Mouse (Mus musculus): ENCODE results near the gene Slc7a8. TPM values are rescaled to one million over a fixed set of nuclear protein-coding genes. Genes with fewer than 3 reads are reported as not detected.

Slc7a8 gene
- polyA plus RNA-seq, 1 experiment: 174 TPM

- H3K4me1 ChIP-seq (ENCODE audit: control insufficient read depth, insufficient read depth, insufficient read length, low read length): peaks cover 12% of the 10 kb centered on the region; the same call in 1 of the 2 replicates
- peak overlapping the region; percentile 72; the same call in 1 of the 2 replicates for H3K27ac ChIP-seq (ENCODE audit: insufficient read depth, low read depth, low read length)
- H3K4me3 ChIP-seq (ENCODE audit: low read depth, low read length): no peak overlapping the region
- H3K27me3 ChIP-seq (ENCODE audit: control insufficient read depth, insufficient read depth, low read length): no peaks in the 10 kb centered on the region
- WGBS: 37% methylated on average over 4 of the region's 4 CpGs
- no peaks in the 10 kb centered on the region for H3K36me3 ChIP-seq (ENCODE audit: control insufficient read depth, insufficient read depth, low read length)
- TF ChIP-seq POLR2A (IDR thresholded peaks at IDR 0.05; ENCODE audit: low read depth, low read length): no peak
- TF ChIP-seq CTCF (IDR thresholded peaks at IDR 0.05; ENCODE audit: extremely low read depth, insufficient read length, insufficient replicate concordance, low read depth, low read length): no peak
These were observed 27.2 kb upstream of the Slc7a8 start for GRCm38 (mm10) chr14:54808718-54809667.

- WGBS: 33% methylated on average over 4 of the region's 4 CpGs
- Histone ChIP-seq H3K4me1 (ENCODE audit: control insufficient read depth, insufficient read depth, insufficient read length, low read length) (peaks cover 16% of the 10 kb centered on the region; the same call in 1 of the 2 replicates), H3K36me3 (ENCODE audit: control insufficient read depth, insufficient read depth, low read length) (no peaks in the 10 kb centered on the region), H3K27ac (ENCODE audit: insufficient read depth, low read depth, low read length) (no peak overlapping the region), H3K4me3 (ENCODE audit: low read depth, low read length) (no peak overlapping the region), H3K27me3 (ENCODE audit: control insufficient read depth, insufficient read depth, low read length) (no peaks in the 10 kb centered on the region)
- TF ChIP-seq CTCF (IDR thresholded peaks at IDR 0.05; ENCODE audit: extremely low read depth, insufficient read length, insufficient replicate concordance, low read depth, low read length) (no peak), POLR2A (IDR thresholded peaks at IDR 0.05; ENCODE audit: low read depth, low read length) (no peak)
These were observed 24.4 kb upstream of the Slc7a8 start for GRCm38 (mm10) chr14:54806124-54806523.

- H3K27ac ChIP-seq (ENCODE audit: insufficient read depth, low read depth, low read length): no peak overlapping the region
- no peak for TF ChIP-seq POLR2A (IDR thresholded peaks at IDR 0.05; ENCODE audit: low read depth, low read length)
- TF ChIP-seq CTCF (IDR thresholded peaks at IDR 0.05; ENCODE audit: extremely low read depth, insufficient read length, insufficient replicate concordance, low read depth, low read length): no peak
- H3K27me3 ChIP-seq (ENCODE audit: control insufficient read depth, insufficient read depth, low read length): no peaks in the 10 kb centered on the region
- WGBS: 46% methylated on average over 4 of the region's 4 CpGs
- H3K36me3 ChIP-seq (ENCODE audit: control insufficient read depth, insufficient read depth, low read length): no peaks in the 10 kb centered on the region
- peaks cover 10% of the 10 kb centered on the region; the same call in 1 of the 2 replicates for H3K4me1 ChIP-seq (ENCODE audit: control insufficient read depth, insufficient read depth, insufficient read length, low read length)
- no peak overlapping the region for H3K4me3 ChIP-seq (ENCODE audit: low read depth, low read length)
These were observed 20.7 kb upstream of the Slc7a8 start for GRCm38 (mm10) chr14:54802428-54802827.

GRCm38 (mm10) chr14:54799686-54800085 lies 17.9 kb upstream of the Slc7a8 start:
- H3K36me3 ChIP-seq (ENCODE audit: control insufficient read depth, insufficient read depth, low read length): no peaks in the 10 kb centered on the region
- no peak overlapping the region for H3K4me3 ChIP-seq (ENCODE audit: low read depth, low read length)
- 61% methylated on average over 10 of the region's 10 CpGs for WGBS
- H3K27me3 ChIP-seq (ENCODE audit: control insufficient read depth, insufficient read depth, low read length): no peaks in the 10 kb centered on the region
- peaks cover 5% of the 10 kb centered on the region for H3K4me1 ChIP-seq (ENCODE audit: control insufficient read depth, insufficient read depth, insufficient read length, low read length)
- no peak overlapping the region for H3K27ac ChIP-seq (ENCODE audit: insufficient read depth, low read depth, low read length)
- peak; percentile 15; the same call in 1 of the 2 replicates for TF ChIP-seq CTCF (IDR thresholded peaks at IDR 0.05; ENCODE audit: extremely low read depth, insufficient read length, insufficient replicate concordance, low read depth, low read length)
- TF ChIP-seq POLR2A (IDR thresholded peaks at IDR 0.05; ENCODE audit: low read depth, low read length): no peak

- peaks cover 10% of the 10 kb centered on the region for H3K4me1 ChIP-seq (ENCODE audit: control insufficient read depth, insufficient read depth, insufficient read length, low read length)
- no peak for TF ChIP-seq CTCF (IDR thresholded peaks at IDR 0.05; ENCODE audit: extremely low read depth, insufficient read length, insufficient replicate concordance, low read depth, low read length)
- TF ChIP-seq POLR2A (IDR thresholded peaks at IDR 0.05; ENCODE audit: low read depth, low read length): no peak
- H3K36me3 ChIP-seq (ENCODE audit: control insufficient read depth, insufficient read depth, low read length): no peaks in the 10 kb centered on the region
- H3K27ac ChIP-seq (ENCODE audit: insufficient read depth, low read depth, low read length): no peak overlapping the region
- H3K4me3 ChIP-seq (ENCODE audit: low read depth, low read length): no peak overlapping the region
- 92% methylated on average over 15 of the region's 15 CpGs for WGBS
- H3K27me3 ChIP-seq (ENCODE audit: control insufficient read depth, insufficient read depth, low read length): no peaks in the 10 kb centered on the region
These were observed 15.0 kb upstream of the Slc7a8 start for GRCm38 (mm10) chr14:54796760-54797159.

GRCm38 (mm10) chr14:54795901-54796300 lies 14.2 kb upstream of the Slc7a8 start:
- Histone ChIP-seq H3K36me3 (ENCODE audit: control insufficient read depth, insufficient read depth, low read length) (no peaks in the 10 kb centered on the region), H3K4me3 (ENCODE audit: low read depth, low read length) (no peak overlapping the region), H3K27ac (ENCODE audit: insufficient read depth, low read depth, low read length) (no peak overlapping the region), H3K4me1 (ENCODE audit: control insufficient read depth, insufficient read depth, insufficient read length, low read length) (peaks cover 10% of the 10 kb centered on the region), H3K27me3 (ENCODE audit: control insufficient read depth, insufficient read depth, low read length) (no peaks in the 10 kb centered on the region)
- no peak for TF ChIP-seq CTCF (IDR thresholded peaks at IDR 0.05; ENCODE audit: extremely low read depth, insufficient read length, insufficient replicate concordance, low read depth, low read length)
- no peak for TF ChIP-seq POLR2A (IDR thresholded peaks at IDR 0.05; ENCODE audit: low read depth, low read length)
- WGBS: 82% methylated on average over 1 of the region's 1 CpGs
